In the genomic region with DNA sequence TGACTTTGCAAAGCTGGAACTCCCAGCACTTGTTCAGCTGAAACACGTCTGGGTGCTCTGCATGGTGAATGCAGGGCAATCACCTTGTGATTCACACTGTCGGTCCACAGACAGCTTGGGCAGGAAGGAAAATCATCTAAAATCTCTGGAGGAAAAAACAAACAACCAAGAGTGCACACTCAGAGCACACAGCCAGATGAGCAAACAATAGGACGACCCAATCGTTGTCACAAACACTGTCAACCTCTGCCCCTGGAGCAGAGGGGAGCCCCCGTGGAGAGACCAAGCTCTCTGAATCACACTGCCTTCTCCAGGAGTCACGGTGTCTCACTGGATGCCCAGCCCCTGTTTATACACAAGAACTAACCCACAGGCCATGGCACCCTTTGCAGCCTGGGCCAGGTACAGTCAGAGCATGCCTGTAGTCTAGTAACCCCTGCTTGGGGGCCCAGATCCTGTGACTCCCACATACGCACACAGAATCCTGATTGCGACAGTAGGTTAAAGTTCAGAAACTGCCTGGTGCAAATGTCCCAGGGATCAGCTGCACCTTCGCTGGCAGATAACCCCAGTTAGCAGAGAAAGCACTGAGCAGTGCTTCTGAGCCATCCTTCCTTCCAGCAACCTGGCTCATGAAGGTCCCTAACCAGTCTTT, we compare ENCODE assay signal across 14 mouse cellular contexts.
DNase-seq lines count a peak whose midpoint lies in the region; ATAC-seq and TF ChIP-seq lines count a peak whose summit lies in the region.
"Had no signal": no experiment of that assay in that cellular context is flagged by ENCODE, and none has a peak within 500 bp of the region (broad histone marks: within the 10 kb centered on the region; RNA-seq: fewer than 3 reads in every experiment).

No protein-coding gene starts in this region.

- TF ChIP-seq EP300 in liver, embryonic 14.5 days (IDR thresholded peaks at IDR 0.05; ENCODE audit: low read depth): 0 out of 2 replicates have a peak, but pooled peaks have one; percentile 5

- H3K4me1 ChIP-seq in liver, embryonic 14.5 days (replicated peaks; ENCODE audit: control insufficient read depth in 2 of 2, insufficient read depth in 2 of 2, low read length in 1 of 2): peaks cover 9 to 44% of the 10 kb centered on the region in 2 experiments
- peaks cover 4% of the 10 kb centered on the region; the same call in 1 of the 2 replicates for H3K4me1 ChIP-seq in embryonic facial prominence, embryonic 10.5 days
- no peaks in the 10 kb centered on the region for H3K4me1 ChIP-seq in midbrain, embryonic 11.5 days (ENCODE audit: control insufficient read depth, insufficient read depth, low read length)
- H3K4me1 ChIP-seq: limb, embryonic 13.5 days; midbrain, embryonic 15.5 days; neural tube, embryonic 12.5 days had no signal

- DNase-seq in urinary bladder, adult 2 months (ENCODE audit: low spot score): peak; percentile 26
- DNase-seq in urinary bladder, postnatal 10 days (ENCODE audit: low spot score): no peak
- peak; percentile 40 for DNase-seq in kidney, adult 9 months
- DNase-seq in liver, embryonic 14.5 days (ENCODE audit: low read depth in 3 of 3, low spot score in 3 of 3): peak in 2 of 3 experiments; percentile 41 to 44
- no peak for DNase-seq in embryonic facial prominence, embryonic 10.5 days (ENCODE audit: low spot score)
- DNase-seq in midbrain, embryonic 11.5 days (ENCODE audit: low spot score, missing footprints): no peak
- DNase-seq in frontal cortex, postnatal 25 days (ENCODE audit: low spot score in 2 of 2): no peak
- DNase-seq: heart, postnatal 14 days; layer of hippocampus, postnatal 36 days; lung, postnatal 4 days had no signal

- WGBS in liver, embryonic 14.5 days (ENCODE audit: insufficient replicate concordance): 43% methylated on average over 9 of the region's 9 CpGs
- WGBS in embryonic facial prominence, embryonic 10.5 days: 51% methylated on average over 9 of the region's 9 CpGs
- WGBS in midbrain, embryonic 11.5 days: 55% methylated on average over 9 of the region's 9 CpGs

- H3K27ac ChIP-seq in liver, embryonic 14.5 days: no peak overlapping the region; the same call in 1 of the 2 replicates
- no peak overlapping the region for H3K27ac ChIP-seq in embryonic facial prominence, embryonic 10.5 days (replicated peaks)
- no peak overlapping the region for H3K27ac ChIP-seq in midbrain, embryonic 11.5 days (ENCODE audit: low read depth, low read length)
- H3K27ac ChIP-seq: limb, embryonic 13.5 days; midbrain, embryonic 15.5 days; neural tube, embryonic 12.5 days had no signal

- H3K27me3 ChIP-seq in liver, embryonic 14.5 days (ENCODE audit: control insufficient read depth, insufficient read depth, low read length): no peaks in the 10 kb centered on the region
- no peaks in the 10 kb centered on the region for H3K27me3 ChIP-seq in embryonic facial prominence, embryonic 10.5 days (replicated peaks; ENCODE audit: low read depth, poor library complexity, severe bottlenecking)
- no peaks in the 10 kb centered on the region for H3K27me3 ChIP-seq in midbrain, embryonic 11.5 days (ENCODE audit: control insufficient read depth, insufficient read depth, low read length)
- H3K27me3 ChIP-seq: limb, embryonic 13.5 days; midbrain, embryonic 15.5 days; neural tube, embryonic 12.5 days had no signal

- ATAC-seq in liver, embryonic 14.5 days (ENCODE audit: insufficient read depth): peak; percentile 72
- no peak for ATAC-seq in midbrain, embryonic 11.5 days (ENCODE audit: low FRiP score)
- ATAC-seq: CD4-positive, CD25-positive, alpha-beta regulatory T cell, adult 4 months; midbrain, embryonic 15.5 days had no signal

- no peak overlapping the region for H3K4me3 ChIP-seq in liver, embryonic 14.5 days (ENCODE audit: insufficient read depth in 1 of 2, low read depth in 2 of 2, low read length in 2 of 2)
- no peak overlapping the region for H3K4me3 ChIP-seq in embryonic facial prominence, embryonic 10.5 days
- H3K4me3 ChIP-seq in midbrain, embryonic 11.5 days (ENCODE audit: low read depth, low read length): no peak overlapping the region
- H3K4me3 ChIP-seq: limb, embryonic 13.5 days; midbrain, embryonic 15.5 days; neural tube, embryonic 12.5 days had no signal

- no peaks in the 10 kb centered on the region for H3K36me3 ChIP-seq in liver, embryonic 14.5 days (replicated peaks; ENCODE audit: control insufficient read depth, insufficient read depth, low read depth)
- H3K36me3 ChIP-seq in embryonic facial prominence, embryonic 10.5 days (replicated peaks): no peaks in the 10 kb centered on the region
- no peaks in the 10 kb centered on the region for H3K36me3 ChIP-seq in midbrain, embryonic 11.5 days (ENCODE audit: control insufficient read depth, insufficient read depth, low read length)
- H3K36me3 ChIP-seq: limb, embryonic 13.5 days; midbrain, embryonic 15.5 days; neural tube, embryonic 12.5 days had no signal

- TF ChIP-seq CTCF in liver, embryonic 14.5 days (IDR thresholded peaks at IDR 0.05; ENCODE audit: low read depth): no peak

- no peak overlapping the region for H3K4me2 ChIP-seq in liver, embryonic 14.5 days (ENCODE audit: low read depth)
- no peak overlapping the region for H3K4me2 ChIP-seq in midbrain, embryonic 11.5 days
- H3K4me2 ChIP-seq: limb, embryonic 13.5 days; midbrain, embryonic 15.5 days; neural tube, embryonic 12.5 days had no signal

- no peak overlapping the region for H3K9ac ChIP-seq in liver, embryonic 14.5 days (replicated peaks)
- no peak overlapping the region for H3K9ac ChIP-seq in midbrain, embryonic 11.5 days (ENCODE audit: low read length)
- H3K9ac ChIP-seq: limb, embryonic 13.5 days; midbrain, embryonic 15.5 days; neural tube, embryonic 12.5 days had no signal

- no peaks in the 10 kb centered on the region for H3K9me3 ChIP-seq in liver, embryonic 14.5 days (ENCODE audit: control insufficient read depth, low read length)
- no peaks in the 10 kb centered on the region for H3K9me3 ChIP-seq in embryonic facial prominence, embryonic 10.5 days
- H3K9me3 ChIP-seq in midbrain, embryonic 11.5 days (ENCODE audit: control insufficient read depth, low read length): no peaks in the 10 kb centered on the region
- H3K9me3 ChIP-seq: limb, embryonic 13.5 days; midbrain, embryonic 15.5 days; neural tube, embryonic 12.5 days had no signal

Comparison
In these comparisons a context has a peak if more than half of its experiments do, and no peak if none do; other contexts are left out.
1. DNase-seq: peak in urinary bladder, adult 2 months (single experiment), kidney, adult 9 months (single experiment) and liver, embryonic 14.5 days (2 of 3); none in urinary bladder, postnatal 10 days (single experiment), embryonic facial prominence, embryonic 10.5 days (single experiment), midbrain, embryonic 11.5 days (single experiment) and frontal cortex, postnatal 25 days (0 of 2).